Mouse (Mus musculus) G1E-ER4 (cell line): ENCODE data around the gene Pde4c. TPM values are rescaled to one million over a fixed set of nuclear protein-coding genes. Genes with fewer than 3 reads are reported as not detected.

ENCODE experiments used
- GATA1 ChIP-seq: IDR thresholded peaks from one replicate; pipeline ENCODE4 v1.8.0; 2012; ENCODE audit warnings: low read length, inconsistent platforms
- polyA plus RNA-seq: library from polyadenylated mRNA; stranded (reverse); fragments of >175 nt; gene quantifications from 2 replicates; pipeline ENCODE4 v1.2.3, GENCODE M21; 2012

The Pde4c gene
- polyA plus RNA-seq, 1 experiment = 1.2 TPM

GRCm38 (mm10) chr8:70763354-70763753, 39.8 kb downstream of the Pde4c start:
- no peak for TF ChIP-seq GATA1

GRCm38 (mm10) chr8:70764026-70764425, 40.5 kb downstream of the Pde4c start:
- peak; percentile 58 for TF ChIP-seq GATA1

- no peak for TF ChIP-seq GATA1
Observed at GRCm38 (mm10) chr8:70764676-70765075, 41.2 kb downstream of the Pde4c start.

- no peak for TF ChIP-seq GATA1
Observed at GRCm38 (mm10) chr8:70765329-70765728, 41.8 kb downstream of the Pde4c start.

- TF ChIP-seq GATA1 = no peak
Observed at GRCm38 (mm10) chr8:70765838-70766570, 42.5 kb downstream of the Pde4c start.

- no peak for TF ChIP-seq GATA1
Observed at GRCm38 (mm10) chr8:70766571-70767440, 43.3 kb downstream of the Pde4c start.

GRCm38 (mm10) chr8:70767503-70767902, 44.0 kb downstream of the Pde4c start:
- no peak for TF ChIP-seq GATA1

GRCm38 (mm10) chr8:70768231-70768776, 44.8 kb downstream of the Pde4c start:
- no peak for TF ChIP-seq GATA1

GRCm38 (mm10) chr8:70768956-70769355, 45.4 kb downstream of the Pde4c start:
- no peak for TF ChIP-seq GATA1

- no peak for TF ChIP-seq GATA1
Observed at GRCm38 (mm10) chr8:70769359-70769758, 45.8 kb downstream of the Pde4c start.

- TF ChIP-seq GATA1 = no peak
Observed at GRCm38 (mm10) chr8:70769858-70770257, 46.3 kb downstream of the Pde4c start.

GRCm38 (mm10) chr8:70770748-70771147, 47.2 kb downstream of the Pde4c start:
- TF ChIP-seq GATA1 = no peak

GRCm38 (mm10) chr8:70771217-70771616, 47.7 kb downstream of the Pde4c start:
- no peak for TF ChIP-seq GATA1

- TF ChIP-seq GATA1 = no peak
Observed at GRCm38 (mm10) chr8:70772075-70772474, 48.6 kb downstream of the Pde4c start.

GRCm38 (mm10) chr8:70772890-70773289, 49.4 kb downstream of the Pde4c start:
- TF ChIP-seq GATA1 = no peak

- TF ChIP-seq GATA1 = no peak
Observed at GRCm38 (mm10) chr8:70773410-70773809, 49.9 kb downstream of the Pde4c start.
